Mouse (Mus musculus) embryonic facial prominence, embryonic 10.5 days (tissue): ENCODE data around the gene Trp53i11. TPM values are rescaled to one million over a fixed set of nuclear protein-coding genes. Genes with fewer than 3 reads are reported as not detected.

ENCODE experiments used
- DNase-seq: peaks from one replicate; pipeline ENCODE4 v3.0.0-alpha.2; 2017; ENCODE audit warnings: low spot score
- H3K27ac ChIP-seq: fragments of 300-500 bp; sonication (generic); replicated peaks from 2 replicates; pipeline ENCODE4 v1.5.1; 2016; ENCODE audit warnings: mild to moderate bottlenecking
- H3K27me3 ChIP-seq: fragments of 300-500 bp; sonication (generic); replicated peaks from 2 replicates; pipeline ENCODE4 v1.6.1; 2016; ENCODE audit warnings: low read depth, mild to moderate bottlenecking; ENCODE audit not compliant: poor library complexity, severe bottlenecking
- H3K36me3 ChIP-seq: fragments of 300-500 bp; sonication (generic); replicated peaks from 2 replicates; pipeline ENCODE4 v1.6.1; 2016; ENCODE audit warnings: mild to moderate bottlenecking, moderate library complexity
- H3K4me1 ChIP-seq: fragments of 300-500 bp; sonication (generic); 2 replicates; pipeline ENCODE4 v1.6.1; 2016
- H3K4me3 ChIP-seq: fragments of 300-500 bp; sonication (generic); 2 replicates; pipeline ENCODE4 v1.5.1; 2016; ENCODE audit warnings: mild to moderate bottlenecking, moderate library complexity
- H3K9me3 ChIP-seq: fragments of 300-500 bp; sonication (generic); 2 replicates; pipeline ENCODE4 v1.6.1; 2016; ENCODE audit warnings: mild to moderate bottlenecking
- WGBS: fragments of 180-500 bp; shearing (Covaris S2); methylation state at CpG from one replicate; pipeline ENCODE4 v1.1.7; 2016; 5-methylcytosine and 5-hydroxymethylcytosine counted together
- polyA plus RNA-seq: library from polyadenylated mRNA; unstranded; fragments of >200 nt; fragmentation: Nextera tagmentation; extraction: Ambion mirVana; gene quantifications from 2 replicates; pipeline ENCODE4 v1.2.1, GENCODE M21; 2016

Gene Trp53i11
- polyA plus RNA-seq, 1 experiment from 2014 or later: 72.5 TPM

- H3K4me3 ChIP-seq: peak overlapping the region; percentile 42; the same call in 1 of the 2 replicates
- H3K4me1 ChIP-seq: peaks cover 80% of the 10 kb centered on the region
- peaks cover 61% of the 10 kb centered on the region for H3K27me3 ChIP-seq
- peak overlapping the region; percentile 65; the same call in 1 of the 2 replicates for H3K27ac ChIP-seq
- 17% methylated on average over 9 of the region's 9 CpGs for WGBS
- DNase-seq: no peak
- no peaks in the 10 kb centered on the region for H3K9me3 ChIP-seq
- peaks cover 6% of the 10 kb centered on the region; the same call in 1 of the 2 replicates for H3K36me3 ChIP-seq
These were observed 3.6 kb downstream of the Trp53i11 start for GRCm38 (mm10) chr2:93190771-93191487.

DNA sequence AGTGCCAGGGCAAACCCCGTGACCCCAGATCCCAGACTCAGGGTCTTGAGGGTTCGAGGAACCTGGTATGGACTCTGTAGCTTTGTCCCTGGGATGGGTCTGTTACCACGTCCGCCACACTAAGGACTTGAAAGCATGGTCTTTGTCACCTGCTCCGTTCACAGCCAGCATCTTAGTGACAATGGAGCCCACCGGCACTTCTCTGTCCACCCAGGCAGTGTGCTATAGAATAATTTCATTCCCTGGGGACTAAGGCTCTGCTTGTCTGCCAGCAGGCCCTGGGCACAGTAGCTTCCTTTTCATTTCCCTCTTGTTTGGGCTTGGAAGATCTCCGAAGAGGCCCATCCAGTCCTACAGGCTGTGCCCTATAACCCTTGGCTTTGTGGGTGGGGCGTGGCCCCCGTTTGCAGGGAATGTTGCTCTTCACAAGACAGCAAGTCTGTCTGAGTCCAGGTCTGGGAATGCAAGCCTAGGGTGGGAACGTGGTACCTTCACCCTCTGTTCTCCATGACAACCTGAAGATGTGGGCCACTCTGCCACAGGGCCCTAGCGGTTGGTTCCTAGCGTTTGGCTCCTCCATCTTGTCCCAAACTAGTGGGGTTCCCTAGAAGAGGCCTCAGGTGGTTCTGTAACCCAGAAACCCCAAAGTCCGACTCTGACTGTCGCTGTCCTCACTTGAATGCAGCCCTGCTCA lies 4.3 kb downstream of the Trp53i11 start:
- Histone ChIP-seq H3K9me3 (no peaks in the 10 kb centered on the region), H3K4me3 (peak overlapping the region; percentile 42; the same call in 1 of the 2 replicates), H3K27ac (peak overlapping the region; percentile 65; the same call in 1 of the 2 replicates), H3K4me1 (peaks cover 80% of the 10 kb centered on the region), H3K27me3 (peaks cover 54% of the 10 kb centered on the region), H3K36me3 (peaks cover 9% of the 10 kb centered on the region; the same call in 1 of the 2 replicates)
- DNase-seq: no peak
- 69% methylated on average over 14 of the region's 14 CpGs for WGBS

- peaks cover 49% of the 10 kb centered on the region for H3K27me3 ChIP-seq
- peaks cover 14% of the 10 kb centered on the region for H3K36me3 ChIP-seq
- 51% methylated on average over 9 of the region's 9 CpGs for WGBS
- peak overlapping the region; percentile 65 for H3K27ac ChIP-seq
- H3K4me1 ChIP-seq: peaks cover 75% of the 10 kb centered on the region
- no peak for DNase-seq
- no peaks in the 10 kb centered on the region for H3K9me3 ChIP-seq
- peak overlapping the region; percentile 42; the same call in 1 of the 2 replicates for H3K4me3 ChIP-seq
These were observed 4.8 kb downstream of the Trp53i11 start for GRCm38 (mm10) chr2:93192182-93192560.

GRCm38 (mm10) chr2:93192671-93193080 lies 5.3 kb downstream of the Trp53i11 start:
- H3K4me3 ChIP-seq: peak overlapping the region; percentile 42; the same call in 1 of the 2 replicates
- H3K9me3 ChIP-seq: no peaks in the 10 kb centered on the region
- H3K36me3 ChIP-seq: peaks cover 19% of the 10 kb centered on the region
- peaks cover 70% of the 10 kb centered on the region for H3K4me1 ChIP-seq
- WGBS: 7% methylated on average over 6 of the region's 6 CpGs
- H3K27me3 ChIP-seq: peaks cover 44% of the 10 kb centered on the region
- peak; percentile 41 for DNase-seq
- peak overlapping the region; percentile 65 for H3K27ac ChIP-seq

- H3K27me3 ChIP-seq: peaks cover 32% of the 10 kb centered on the region
- peak overlapping the region; percentile 19; the same call in 1 of the 2 replicates for H3K27ac ChIP-seq
- peaks cover 28% of the 10 kb centered on the region for H3K36me3 ChIP-seq
- DNase-seq: no peak
- no peaks in the 10 kb centered on the region for H3K9me3 ChIP-seq
- 65% methylated on average over 4 of the region's 4 CpGs for WGBS
- H3K4me3 ChIP-seq: no peak overlapping the region
- peaks cover 66% of the 10 kb centered on the region for H3K4me1 ChIP-seq
These were observed 6.5 kb downstream of the Trp53i11 start for GRCm38 (mm10) chr2:93193806-93194205.

- peaks cover 58% of the 10 kb centered on the region for H3K4me1 ChIP-seq
- no peak overlapping the region for H3K27ac ChIP-seq
- no peaks in the 10 kb centered on the region for H3K9me3 ChIP-seq
- H3K4me3 ChIP-seq: no peak overlapping the region
- H3K36me3 ChIP-seq: peaks cover 51% of the 10 kb centered on the region
- 32% methylated on average over 3 of the region's 3 CpGs for WGBS
- no peaks in the 10 kb centered on the region for H3K27me3 ChIP-seq
- peak; percentile 89 for DNase-seq
These were observed 11.5 kb downstream of the Trp53i11 start for GRCm38 (mm10) chr2:93198846-93199245.

GRCm38 (mm10) chr2:93199531-93199974 lies 12.2 kb downstream of the Trp53i11 start:
- peak; percentile 78 for DNase-seq
- no peak overlapping the region for H3K4me3 ChIP-seq
- H3K4me1 ChIP-seq: peaks cover 56% of the 10 kb centered on the region
- 38% methylated on average over 13 of the region's 13 CpGs for WGBS
- peaks cover 51% of the 10 kb centered on the region for H3K36me3 ChIP-seq
- no peaks in the 10 kb centered on the region for H3K27me3 ChIP-seq
- no peak overlapping the region for H3K27ac ChIP-seq
- no peaks in the 10 kb centered on the region for H3K9me3 ChIP-seq

GRCm38 (mm10) chr2:93200681-93201340 lies 13.5 kb downstream of the Trp53i11 start:
- Histone ChIP-seq H3K27ac (no peak overlapping the region), H3K36me3 (peaks cover 58% of the 10 kb centered on the region), H3K27me3 (no peaks in the 10 kb centered on the region), H3K4me1 (peaks cover 51% of the 10 kb centered on the region), H3K9me3 (no peaks in the 10 kb centered on the region), H3K4me3 (no peak overlapping the region)
- no peak for DNase-seq
- 84% methylated on average over 10 of the region's 10 CpGs for WGBS

- Histone ChIP-seq H3K4me1 (peaks cover 51% of the 10 kb centered on the region), H3K4me3 (no peak overlapping the region), H3K36me3 (peaks cover 54% of the 10 kb centered on the region), H3K27ac (no peak overlapping the region), H3K9me3 (no peaks in the 10 kb centered on the region), H3K27me3 (no peaks in the 10 kb centered on the region)
- 88% methylated on average over 3 of the region's 3 CpGs for WGBS
- DNase-seq: no peak
These were observed 14.6 kb downstream of the Trp53i11 start for GRCm38 (mm10) chr2:93201997-93202396.

- H3K36me3 ChIP-seq: peaks cover 53% of the 10 kb centered on the region
These were observed 15.4 kb downstream of the Trp53i11 start for GRCm38 (mm10) chr2:93202782-93203181.

GRCm38 (mm10) chr2:93203682-93204081 lies 16.3 kb downstream of the Trp53i11 start:
- H3K27ac ChIP-seq: 0 out of 2 replicates have a peak overlapping the region, but pooled peaks have one; percentile 21
- 16% methylated on average over 10 of the region's 10 CpGs for WGBS
- DNase-seq: peak; percentile 73
- H3K4me1 ChIP-seq: peaks cover 48% of the 10 kb centered on the region
- no peaks in the 10 kb centered on the region for H3K9me3 ChIP-seq
- no peaks in the 10 kb centered on the region for H3K27me3 ChIP-seq
- no peak overlapping the region for H3K4me3 ChIP-seq
- peaks cover 53% of the 10 kb centered on the region for H3K36me3 ChIP-seq

More at GRCm38 (mm10) chr2:93202782-93203181, 15.4 kb downstream of the Trp53i11 start:
- 52% methylated on average over 1 of the region's 1 CpGs for WGBS
- Histone ChIP-seq H3K9me3 (no peaks in the 10 kb centered on the region), H3K4me1 (peaks cover 51% of the 10 kb centered on the region), H3K27ac (no peak overlapping the region), H3K4me3 (no peak overlapping the region), H3K27me3 (no peaks in the 10 kb centered on the region)
- no peak for DNase-seq

DNA sequence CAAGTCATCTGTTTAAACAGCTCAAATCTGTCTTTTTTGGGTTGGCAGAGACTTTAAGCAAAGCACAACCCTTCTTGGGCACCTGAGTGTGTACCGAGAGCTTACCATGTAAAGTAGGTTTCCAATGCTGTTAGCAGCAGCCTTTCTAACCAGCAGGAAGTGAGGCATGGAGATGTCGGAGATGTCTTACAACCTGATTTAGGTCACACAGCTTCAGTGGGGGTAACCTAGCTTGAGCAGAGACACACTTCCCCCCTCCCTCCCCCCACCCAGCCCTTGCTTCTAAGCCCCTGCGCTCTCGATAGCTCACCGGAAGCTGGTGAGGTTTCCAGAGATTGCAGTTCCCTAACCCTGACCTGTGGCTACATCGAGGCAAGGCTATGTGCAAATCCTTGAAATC lies 17.2 kb downstream of the Trp53i11 start:
- peaks cover 57% of the 10 kb centered on the region for H3K36me3 ChIP-seq
- H3K4me1 ChIP-seq: peaks cover 39% of the 10 kb centered on the region
- 0 out of 2 replicates have a peak overlapping the region, but pooled peaks have one; percentile 21 for H3K27ac ChIP-seq
- H3K4me3 ChIP-seq: no peak overlapping the region
- no peaks in the 10 kb centered on the region for H3K9me3 ChIP-seq
- DNase-seq: no peak
- H3K27me3 ChIP-seq: no peaks in the 10 kb centered on the region
- WGBS: 84% methylated on average over 6 of the region's 6 CpGs
